8 mouse cellular contexts compared by ENCODE assay signal in the genomic region with DNA sequence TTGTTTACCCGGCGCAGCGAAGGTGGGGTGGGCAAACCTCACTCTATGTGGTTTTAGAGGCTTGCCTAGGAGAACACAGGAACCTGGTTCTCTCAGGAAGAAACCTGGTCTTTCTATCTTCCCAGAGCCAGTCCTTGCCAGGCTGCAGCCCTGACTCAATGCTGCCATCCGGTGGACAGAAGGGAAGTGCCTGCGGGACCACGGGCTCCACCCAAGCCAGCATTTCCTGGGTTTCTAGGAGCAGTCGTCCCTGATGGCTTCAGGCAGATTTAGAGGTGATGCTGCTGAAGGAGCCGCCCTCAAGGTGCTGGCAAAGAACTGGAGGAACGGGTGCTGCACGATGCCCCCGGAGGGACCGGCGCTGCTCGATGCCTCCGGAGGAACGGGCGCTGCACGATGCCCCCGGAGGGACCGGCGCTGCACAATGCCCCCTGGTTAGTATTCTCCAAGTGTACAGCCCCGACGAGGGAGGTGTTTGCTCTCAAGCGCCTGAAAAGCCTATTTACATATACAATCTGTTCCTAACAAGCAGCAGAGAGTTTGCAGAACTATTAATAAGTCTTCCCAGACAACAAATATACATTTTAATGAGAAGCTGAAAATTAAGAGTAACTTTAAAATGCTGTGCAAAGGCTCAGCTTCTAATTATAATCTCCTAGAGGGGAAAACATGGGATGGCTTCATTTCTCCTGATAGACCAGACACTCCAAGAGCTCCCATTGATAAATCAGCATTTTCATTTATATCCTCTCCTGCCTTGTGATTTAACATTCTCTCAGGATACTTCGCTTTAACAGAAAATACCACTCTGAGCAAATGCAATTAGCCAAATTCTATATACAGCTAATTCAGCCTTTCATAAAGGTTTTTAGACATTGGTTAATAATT. TPM values are rescaled to one million over a fixed set of nuclear protein-coding genes. Genes with fewer than 3 reads are reported as not detected.
DNase-seq lines count a peak whose midpoint lies in the region; ATAC-seq lines count a peak whose summit lies in the region.

No protein-coding gene starts in this region.

- H3K4me1 ChIP-seq in hindbrain, embryonic 14.5 days (replicated peaks; ENCODE audit: control insufficient read depth, insufficient read depth, low read length): peaks cover 12% of the 10 kb centered on the region

- ATAC-seq in hindbrain, embryonic 14.5 days (ENCODE audit: low FRiP score): peak; percentile 94

- peak overlapping the region; percentile 66 for H3K4me2 ChIP-seq in hindbrain, embryonic 14.5 days (replicated peaks)

- no peaks in the 10 kb centered on the region for H3K9me3 ChIP-seq in hindbrain, embryonic 14.5 days (ENCODE audit: control insufficient read depth, low read length)

- WGBS in hindbrain, embryonic 14.5 days: 4% methylated on average over 25 of the region's 25 CpGs

- no peaks in the 10 kb centered on the region for H3K36me3 ChIP-seq in hindbrain, embryonic 14.5 days (replicated peaks; ENCODE audit: control insufficient read depth, insufficient read depth)

- no peaks in the 10 kb centered on the region for H3K27me3 ChIP-seq in hindbrain, embryonic 14.5 days (ENCODE audit: control insufficient read depth, insufficient read depth, low read length)

- peak overlapping the region; percentile 40 for H3K4me3 ChIP-seq in hindbrain, embryonic 14.5 days (replicated peaks; ENCODE audit: low read length)

- peak overlapping the region; percentile 83 for H3K27ac ChIP-seq in hindbrain, embryonic 14.5 days

- DNase-seq in MN1 (ENCODE audit: low spot score): peak; percentile 90
- DNase-seq in cerebellum, postnatal 10 days: peak; percentile 97 to 98
- DNase-seq in frontal cortex, postnatal 25 days (ENCODE audit: low spot score in 2 of 2): peak; percentile 90 to 91
- peak; percentile 94 for DNase-seq in hindbrain, embryonic 14.5 days (ENCODE audit: low spot score)
- DNase-seq in layer of hippocampus, postnatal 25 days (ENCODE audit: extremely low spot score in 1 of 2, low spot score in 1 of 2): peak; percentile 86 to 96
- peak; percentile 78 for DNase-seq in lung, postnatal 25 days (ENCODE audit: low spot score)
- DNase-seq in retina, postnatal 1 day: peak; percentile 85
- DNase-seq in thymus, postnatal 4 days: peak; percentile 90

- peak overlapping the region; percentile 79 for H3K9ac ChIP-seq in hindbrain, embryonic 14.5 days

RNA-seq across cellular contexts. Expression of a gene that starts 25.9 kb away (rescaled TPM):
- polyA plus RNA-seq in hindbrain, embryonic 14.5 days (2014; fragmentation: Nextera tagmentation; extraction: Ambion mirVana): 31.6 and 35.8 TPM in 2 replicates
- total RNA-seq in layer of hippocampus, postnatal 25 days (2021): 100 to 1,000 TPM; 104 to 112 TPM

Comparison
In these comparisons a context has a peak if more than half of its experiments do, and no peak if none do; other contexts are left out.
1. Peak in every context shown above with its lines: DNase-seq, ATAC-seq, H3K4me3 ChIP-seq and H3K27ac ChIP-seq.